Mouse (Mus musculus) stomach, postnatal 0 days (tissue): ENCODE measurements at regions not wholly inside any gene's neighbourhood (a gene's known extent, or its start where the extent isn't known, plus 50 kb on each side); places are given as distances from the start of the nearest gene placed in this dataset.
A peak's percentile ranks its signal among the peaks of the same experiment; 100 is the strongest.

Experiments used
- ATAC-seq: fragments of 200-750 bp; cut with Nextera tagmentation; 2 replicates; pipeline ENCODE4 v1.8.0; 2017; ENCODE audit not compliant: low FRiP score, low TSS enrichment
- DNase-seq: peaks from one replicate; pipeline ENCODE4 v3.0.0-alpha.2; 2016; ENCODE audit warnings: low spot score
- H3K27ac ChIP-seq: fragments of 300-500 bp; sonication (generic); replicated peaks from 2 replicates; pipeline ENCODE4 v1.5.1; 2014; ENCODE audit warnings: mild to moderate bottlenecking, control low read depth
- H3K27me3 ChIP-seq: fragments of 300-500 bp; sonication (generic); 2 replicates; pipeline ENCODE4 v1.6.1; 2014; ENCODE audit warnings: low read length; ENCODE audit not compliant: control insufficient read depth, insufficient read depth
- H3K36me3 ChIP-seq: fragments of 300-500 bp; sonication (generic); 2 replicates; pipeline ENCODE4 v1.6.1; 2014; ENCODE audit warnings: low read length, mixed read lengths; ENCODE audit not compliant: control insufficient read depth, insufficient read depth
- H3K4me1 ChIP-seq: fragments of 300-500 bp; sonication (generic); replicated peaks from 2 replicates; pipeline ENCODE4 v1.6.1; 2014; ENCODE audit warnings: antibody characterized with exemption; ENCODE audit not compliant: control insufficient read depth, insufficient read depth
- H3K4me2 ChIP-seq: fragments of 300-500 bp; sonication (generic); replicated peaks from 2 replicates; pipeline ENCODE4 v1.6.1; 2014; ENCODE audit warnings: low read depth, mild to moderate bottlenecking, control low read depth, moderate library complexity
- H3K4me3 ChIP-seq: fragments of 300-500 bp; sonication (generic); 2 replicates; pipeline ENCODE4 v1.5.1; 2014; ENCODE audit warnings: low read depth, low read length, control low read depth
- H3K9ac ChIP-seq: fragments of 300-500 bp; sonication (generic); 2 replicates; pipeline ENCODE4 v1.6.1; 2014; ENCODE audit warnings: mild to moderate bottlenecking, low read length, control low read depth, mixed read lengths
- H3K9me3 ChIP-seq: fragments of 300-500 bp; sonication (generic); 2 replicates; pipeline ENCODE4 v1.6.1; 2016; ENCODE audit warnings: low read length; ENCODE audit not compliant: control insufficient read depth
- CTCF ChIP-seq: IDR thresholded peaks from 2 replicates; pipeline ENCODE4 v1.5.1; 2016; ENCODE audit warnings: antibody characterized with exemption, low read depth, mild to moderate bottlenecking, moderate library complexity
- EP300 ChIP-seq: optimal IDR thresholded peaks from 2 replicates; pipeline ENCODE3; 2016; ENCODE audit warnings: antibody characterized with exemption
- WGBS: fragments of 180-500 bp; shearing (Covaris S2); extraction: QIAGEN DNeasy Blood & Tissue Kit; methylation state at CpG from one replicate; pipeline ENCODE4 v1.1.7; 2014; 5-methylcytosine and 5-hydroxymethylcytosine counted together

DNA sequence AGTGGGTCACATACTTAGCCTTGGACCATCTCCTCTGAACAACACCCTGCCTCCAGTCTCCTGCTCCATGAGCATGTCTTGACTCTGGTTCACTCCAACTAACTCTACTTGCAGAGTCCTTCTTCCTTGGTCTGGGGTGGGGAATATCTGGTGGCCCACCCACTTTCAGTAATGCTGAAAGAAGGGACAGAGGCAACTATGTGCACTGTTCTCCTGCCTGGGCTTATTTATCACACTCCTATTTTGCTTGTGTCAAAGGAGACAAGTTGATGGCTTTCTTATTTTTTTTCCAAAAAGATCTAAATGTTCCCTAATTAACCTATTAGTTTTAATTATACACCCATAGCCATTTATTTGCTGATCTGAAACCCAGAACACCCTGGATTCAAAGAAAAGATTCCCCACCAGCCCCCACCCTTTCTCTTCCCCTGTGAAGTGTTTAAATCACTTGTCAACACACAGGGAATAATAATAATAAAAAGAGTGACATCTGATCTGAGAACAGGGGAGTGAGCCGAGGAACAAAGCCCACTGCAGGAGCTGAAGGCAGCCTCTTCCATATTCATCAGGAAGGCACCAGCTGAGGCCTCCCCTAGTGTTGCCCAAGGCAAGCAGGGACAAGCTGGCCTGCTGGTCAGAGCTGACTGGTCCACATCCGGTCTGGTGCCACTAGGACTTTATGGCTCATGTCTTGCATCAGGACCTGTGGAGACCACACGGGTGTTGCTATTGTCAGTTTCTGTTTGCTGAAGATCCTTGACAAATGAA lies 80.8 kb upstream of the Ncam1 start:
- Histone ChIP-seq H3K9me3 (no peaks in the 10 kb centered on the region), H3K27me3 (no peaks in the 10 kb centered on the region), H3K4me1 (no peaks in the 10 kb centered on the region), H3K4me2 (no peak overlapping the region), H3K36me3 (no peaks in the 10 kb centered on the region), H3K4me3 (no peak overlapping the region), H3K27ac (no peak overlapping the region), H3K9ac (no peak overlapping the region)
- ATAC-seq = no peak
- TF ChIP-seq CTCF (no peak), EP300 (no peak)
- 39% methylated on average over 3 of the region's 3 CpGs for WGBS
- DNase-seq = no peak

DNA sequence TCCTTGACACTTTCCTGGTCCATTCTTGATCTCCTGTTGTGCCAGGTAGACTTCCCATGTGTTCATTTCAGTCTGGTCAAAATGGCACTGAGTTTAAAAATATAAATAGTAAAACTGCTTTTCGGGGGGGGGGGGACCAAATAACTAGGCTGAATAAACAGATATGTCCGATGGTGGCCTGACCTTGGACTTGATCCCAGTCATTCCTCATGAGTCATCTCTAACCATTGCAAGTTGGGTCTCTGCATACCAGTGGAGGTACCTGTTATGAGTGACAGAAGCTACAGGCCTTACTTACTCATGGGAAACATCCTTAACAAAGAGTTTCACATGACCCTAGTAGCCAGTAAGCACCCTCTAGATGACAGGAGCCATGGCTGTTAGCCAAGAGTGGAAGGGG lies 76.2 kb upstream of the Ncam1 start:
- Histone ChIP-seq H3K36me3 (no peaks in the 10 kb centered on the region), H3K27ac (no peak overlapping the region), H3K9ac (no peak overlapping the region), H3K9me3 (no peaks in the 10 kb centered on the region), H3K27me3 (no peaks in the 10 kb centered on the region), H3K4me1 (no peaks in the 10 kb centered on the region), H3K4me3 (no peak overlapping the region), H3K4me2 (no peak overlapping the region)
- WGBS = 60% methylated on average over 2 of the region's 2 CpGs
- DNase-seq (no peak), ATAC-seq (no peak)
- TF ChIP-seq EP300 (no peak), CTCF (no peak)

DNA sequence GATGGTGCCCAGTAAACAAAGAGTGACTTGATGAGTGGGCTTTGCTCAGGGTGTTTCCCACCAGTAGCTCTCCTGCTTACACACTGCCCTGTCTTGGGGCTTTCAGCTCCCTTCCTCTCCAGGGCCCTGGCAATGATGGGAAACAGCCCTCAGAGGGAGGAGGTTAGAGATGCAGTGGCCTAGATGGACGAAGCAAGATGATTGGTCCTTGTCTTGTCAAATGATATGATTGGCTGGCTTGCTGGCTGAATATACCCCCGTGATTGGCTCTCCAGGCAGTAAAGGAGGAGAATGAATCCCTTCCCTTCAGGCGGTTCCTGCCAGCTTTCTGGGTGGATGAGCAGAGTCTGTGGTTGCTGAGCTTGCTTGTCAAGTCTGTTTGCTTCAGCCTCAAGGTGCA lies 74.8 kb upstream of the Ncam1 start:
- no peak overlapping the region for H3K4me3 ChIP-seq
- peak; percentile 17 for DNase-seq
- H3K27ac ChIP-seq = no peak overlapping the region
- no peak overlapping the region for H3K9ac ChIP-seq
- ATAC-seq = peak; percentile 85
- H3K4me1 ChIP-seq = no peaks in the 10 kb centered on the region
- no peaks in the 10 kb centered on the region for H3K36me3 ChIP-seq
- 10% methylated on average over 3 of the region's 3 CpGs for WGBS
- H3K27me3 ChIP-seq = no peaks in the 10 kb centered on the region
- H3K9me3 ChIP-seq = no peaks in the 10 kb centered on the region
- 0 out of 2 replicates have a peak overlapping the region, but pooled peaks have one; percentile 23 for H3K4me2 ChIP-seq
- no peak for TF ChIP-seq CTCF
- no peak for TF ChIP-seq EP300

DNA sequence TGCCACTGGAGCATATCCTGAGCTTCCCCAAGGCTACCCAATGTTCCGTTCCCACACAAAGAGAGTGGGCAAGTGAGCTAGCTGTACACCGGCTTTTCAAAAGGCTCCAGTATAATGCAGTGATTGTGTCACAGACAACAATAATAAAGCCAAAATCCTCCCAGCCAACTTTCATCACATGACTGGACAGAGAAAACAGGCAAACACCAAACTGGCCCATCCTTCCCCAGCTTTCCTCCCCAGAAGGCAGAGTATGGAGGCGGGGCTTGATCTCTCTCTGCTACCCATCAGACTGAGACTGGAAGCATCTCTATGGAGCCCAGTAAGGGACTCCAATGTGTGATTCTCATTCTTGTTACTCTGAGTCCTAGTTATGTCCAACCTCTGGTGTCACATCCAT lies 52.8 kb upstream of the Ncam1 start:
- Histone ChIP-seq H3K4me3 (no peak overlapping the region), H3K4me1 (no peaks in the 10 kb centered on the region), H3K36me3 (no peaks in the 10 kb centered on the region), H3K27me3 (no peaks in the 10 kb centered on the region), H3K27ac (no peak overlapping the region), H3K9me3 (no peaks in the 10 kb centered on the region), H3K9ac (no peak overlapping the region), H3K4me2 (no peak overlapping the region)
- no peak for DNase-seq
- ATAC-seq = no peak
- TF ChIP-seq EP300 (no peak), CTCF (no peak)
- WGBS = 86% methylated on average over 3 of the region's 3 CpGs

DNA sequence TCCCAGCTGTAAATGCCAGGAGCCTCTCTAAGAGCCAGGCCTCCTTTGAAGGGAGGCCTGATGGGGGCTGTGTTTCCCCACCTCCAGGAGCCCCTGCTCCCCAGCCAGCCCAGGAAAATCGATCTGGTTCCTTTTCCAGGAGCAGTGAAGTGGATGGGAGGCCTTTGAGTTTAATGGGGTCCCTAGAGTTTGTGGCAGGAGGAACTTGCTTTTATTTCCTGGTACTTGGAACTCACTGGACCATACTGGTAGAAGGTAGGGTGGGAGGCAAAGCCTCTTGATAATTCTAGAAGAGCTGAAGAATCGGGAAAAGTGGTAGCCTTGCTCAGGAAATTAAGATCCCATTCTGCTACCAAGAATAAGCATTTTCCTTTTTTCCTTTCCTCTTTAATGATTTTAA lies 50.7 kb upstream of the Ncam1 start:
- H3K4me3 ChIP-seq = no peak overlapping the region
- no peak overlapping the region for H3K4me2 ChIP-seq
- no peaks in the 10 kb centered on the region for H3K9me3 ChIP-seq
- TF ChIP-seq CTCF (no peak), EP300 (no peak)
- DNase-seq (no peak), ATAC-seq (no peak)
- H3K4me1 ChIP-seq = no peaks in the 10 kb centered on the region
- WGBS = 47% methylated on average over 2 of the region's 2 CpGs
- no peaks in the 10 kb centered on the region for H3K27me3 ChIP-seq
- no peaks in the 10 kb centered on the region for H3K36me3 ChIP-seq
- no peak overlapping the region for H3K9ac ChIP-seq
- H3K27ac ChIP-seq = no peak overlapping the region

DNA sequence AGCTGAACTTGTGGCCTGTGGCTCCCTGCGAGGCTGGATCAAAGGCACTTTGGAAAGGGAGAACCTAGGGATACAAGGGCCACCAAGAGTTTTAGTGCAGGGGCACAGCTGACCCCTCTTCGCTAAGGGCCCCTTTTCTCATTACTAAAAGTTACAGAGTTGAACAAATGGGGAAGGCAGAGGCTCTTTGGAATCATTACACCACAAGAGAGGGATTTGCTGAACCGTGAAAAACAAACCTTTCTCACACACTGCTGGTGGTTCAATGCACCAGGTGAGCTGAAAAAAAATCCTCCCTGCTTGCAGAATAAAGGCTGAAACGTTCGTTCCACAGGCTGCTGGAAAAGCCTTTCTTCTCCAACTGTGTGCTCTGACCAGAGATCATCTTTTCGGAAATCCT lies 50.2 kb upstream of the Ncam1 start:
- no peak overlapping the region for H3K4me3 ChIP-seq
- no peak overlapping the region for H3K9ac ChIP-seq
- H3K27ac ChIP-seq = no peak overlapping the region
- no peaks in the 10 kb centered on the region for H3K9me3 ChIP-seq
- no peak for ATAC-seq
- no peaks in the 10 kb centered on the region for H3K4me1 ChIP-seq
- 27% methylated on average over 6 of the region's 6 CpGs for WGBS
- no peak for DNase-seq
- no peaks in the 10 kb centered on the region for H3K36me3 ChIP-seq
- no peaks in the 10 kb centered on the region for H3K27me3 ChIP-seq
- no peak overlapping the region for H3K4me2 ChIP-seq
- TF ChIP-seq EP300 (no peak), CTCF (no peak)
